Mouse (Mus musculus): ENCODE measurements at regions not wholly inside any gene's neighbourhood (a gene's known extent, or its start where the extent isn't known, plus 50 kb on each side); places are given as distances from the start of the nearest gene placed in this dataset.

DNA sequence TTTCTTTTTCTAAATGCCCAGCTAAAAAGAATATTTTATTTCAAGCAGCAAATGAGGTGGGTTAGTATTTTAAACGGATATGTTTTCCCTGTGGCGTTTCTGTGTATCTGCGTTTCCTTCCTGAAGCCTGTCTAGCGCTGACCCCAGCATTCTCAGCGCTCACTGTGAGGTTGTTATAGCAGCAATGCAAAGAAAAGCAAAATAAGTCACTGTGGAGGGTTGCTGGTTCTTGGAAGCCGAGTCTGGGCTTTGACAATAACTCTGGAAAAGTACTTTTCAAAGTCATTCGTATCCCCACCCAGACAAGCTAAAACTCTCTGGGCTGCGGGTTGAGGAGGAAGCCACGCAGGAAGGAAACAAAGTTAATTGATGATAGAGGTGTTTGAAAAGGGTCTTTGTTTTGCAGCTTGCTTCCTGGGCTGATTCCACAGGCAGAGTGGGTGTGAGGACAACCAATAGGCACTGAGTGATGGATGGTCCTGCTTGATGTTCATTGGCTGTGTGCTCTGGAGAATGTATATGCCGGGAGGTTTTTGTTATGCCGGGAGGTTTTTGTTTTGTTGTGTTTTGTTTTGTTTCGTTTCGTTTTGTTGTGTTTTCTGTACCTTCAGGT lies 108.4 kb downstream of the Far1 start:
- TF ChIP-seq CTCF (IDR thresholded peaks at IDR 0.05; ENCODE audit: insufficient read depth, low read length) (no peak), POLR2A (IDR thresholded peaks at IDR 0.05; ENCODE audit: borderline replicate concordance, extremely low read depth, low read depth, low read length) (no peak)

Measured in lung, adult 2 months (tissue).